Mouse (Mus musculus) E14TG2a.4 (cell line): ENCODE data around the gene Gclc.

Source experiments
- H3K27me3 ChIP-seq: 2 replicates; pipeline ENCODE4 v1.6.1; 2014; ENCODE audit warnings: low read length, control low read depth; ENCODE audit not compliant: insufficient read depth
- H3K36me3 ChIP-seq: 2 replicates; pipeline ENCODE4 v1.6.1; 2014; ENCODE audit warnings: low read length, control low read depth; ENCODE audit not compliant: insufficient read depth
- H3K4me1 ChIP-seq: replicated peaks from 2 replicates; pipeline ENCODE4 v1.6.1; 2014; ENCODE audit warnings: low read depth, low read length, control low read depth
- H3K4me3 ChIP-seq: replicated peaks from 2 replicates; pipeline ENCODE4 v1.5.1; 2014; ENCODE audit warnings: mild to moderate bottlenecking, low read length
- H3K9me3 ChIP-seq: 2 replicates; pipeline ENCODE4 v1.6.1; 2014; ENCODE audit warnings: low read length, control low read depth
- CTCF ChIP-seq: conservative IDR thresholded peaks from 2 replicates; pipeline ENCODE4 v1.5.1; 2014; ENCODE audit warnings: low read length
- NANOG ChIP-seq: IDR thresholded peaks from 2 replicates; pipeline ENCODE4 v1.6.1; 2014; ENCODE audit warnings: borderline replicate concordance, low read length, mixed read lengths
- POU5F1 ChIP-seq: IDR thresholded peaks from 2 replicates; pipeline ENCODE4 v1.6.1; 2014; ENCODE audit warnings: low read length, borderline replicate concordance

Gclc gene

GRCm38 (mm10) chr9:77754728-77755402 is 530 bp downstream of the Gclc start:
- Histone ChIP-seq H3K36me3 (peaks cover 31% of the 10 kb centered on the region), H3K27me3 (peaks cover 4% of the 10 kb centered on the region; the same call in 1 of the 2 replicates), H3K9me3 (peaks cover 8% of the 10 kb centered on the region; the same call in 1 of the 2 replicates), H3K4me1 (peaks cover 48% of the 10 kb centered on the region), H3K4me3 (peak overlapping the region; percentile 92)
- TF ChIP-seq POU5F1: no peak

- H3K9me3 ChIP-seq: peaks cover 8% of the 10 kb centered on the region; the same call in 1 of the 2 replicates
- no peak for TF ChIP-seq POU5F1
- TF ChIP-seq CTCF: no peak
- no peak for TF ChIP-seq NANOG
- H3K27me3 ChIP-seq: peaks cover 4% of the 10 kb centered on the region; the same call in 1 of the 2 replicates
- H3K36me3 ChIP-seq: peaks cover 32% of the 10 kb centered on the region
- H3K4me3 ChIP-seq: peak overlapping the region; percentile 92
- H3K4me1 ChIP-seq: peaks cover 49% of the 10 kb centered on the region
These were observed 1.1 kb downstream of the Gclc start for GRCm38 (mm10) chr9:77755403-77755784.

GRCm38 (mm10) chr9:77756076-77756475 is 1.7 kb downstream of the Gclc start:
- Histone ChIP-seq H3K4me3 (peak overlapping the region; percentile 92), H3K27me3 (peaks cover 4% of the 10 kb centered on the region; the same call in 1 of the 2 replicates), H3K9me3 (peaks cover 8% of the 10 kb centered on the region; the same call in 1 of the 2 replicates)

GRCm38 (mm10) chr9:77757331-77757730 is 3.0 kb downstream of the Gclc start:
- no peak for TF ChIP-seq POU5F1
- no peak for TF ChIP-seq NANOG
- no peak for TF ChIP-seq CTCF
- H3K36me3 ChIP-seq: peaks cover 34% of the 10 kb centered on the region
- H3K4me1 ChIP-seq: peaks cover 40% of the 10 kb centered on the region
- peaks cover 8% of the 10 kb centered on the region; the same call in 1 of the 2 replicates for H3K9me3 ChIP-seq
- H3K27me3 ChIP-seq: peaks cover 4% of the 10 kb centered on the region; the same call in 1 of the 2 replicates
- H3K4me3 ChIP-seq: no peak overlapping the region

More at GRCm38 (mm10) chr9:77756076-77756475, 1.7 kb downstream of the Gclc start:
- Histone ChIP-seq H3K36me3 (peaks cover 32% of the 10 kb centered on the region), H3K4me1 (peaks cover 48% of the 10 kb centered on the region)
- no peak for TF ChIP-seq NANOG
- TF ChIP-seq CTCF: peak; percentile 60
- no peak for TF ChIP-seq POU5F1

GRCm38 (mm10) chr9:77758481-77758880 is 4.1 kb downstream of the Gclc start:
- H3K9me3 ChIP-seq: peaks cover 8% of the 10 kb centered on the region; the same call in 1 of the 2 replicates
- no peaks in the 10 kb centered on the region for H3K27me3 ChIP-seq
- TF ChIP-seq POU5F1: no peak
- TF ChIP-seq CTCF: no peak
- TF ChIP-seq NANOG: no peak
- peaks cover 46% of the 10 kb centered on the region for H3K36me3 ChIP-seq
- H3K4me1 ChIP-seq: peaks cover 40% of the 10 kb centered on the region
- H3K4me3 ChIP-seq: no peak overlapping the region

GRCm38 (mm10) chr9:77759111-77759510 is 4.8 kb downstream of the Gclc start:
- Histone ChIP-seq H3K27me3 (no peaks in the 10 kb centered on the region), H3K4me3 (no peak overlapping the region), H3K36me3 (peaks cover 52% of the 10 kb centered on the region), H3K4me1 (peaks cover 38% of the 10 kb centered on the region), H3K9me3 (peaks cover 8% of the 10 kb centered on the region; the same call in 1 of the 2 replicates)
- TF ChIP-seq POU5F1 (no peak), CTCF (no peak), NANOG (no peak)

- Histone ChIP-seq H3K27me3 (no peaks in the 10 kb centered on the region), H3K4me3 (no peak overlapping the region), H3K9me3 (peaks cover 8% of the 10 kb centered on the region; the same call in 1 of the 2 replicates), H3K36me3 (peaks cover 58% of the 10 kb centered on the region), H3K4me1 (peaks cover 38% of the 10 kb centered on the region)
- TF ChIP-seq NANOG: no peak
- no peak for TF ChIP-seq POU5F1
- TF ChIP-seq CTCF: no peak
These were observed 5.4 kb downstream of the Gclc start for GRCm38 (mm10) chr9:77759756-77760155.

GRCm38 (mm10) chr9:77766218-77766617 is 11.9 kb downstream of the Gclc start:
- Histone ChIP-seq H3K4me1 (peaks cover 23% of the 10 kb centered on the region), H3K36me3 (peaks cover 78% of the 10 kb centered on the region), H3K4me3 (no peak overlapping the region), H3K27me3 (no peaks in the 10 kb centered on the region), H3K9me3 (no peaks in the 10 kb centered on the region)
- TF ChIP-seq CTCF (no peak), POU5F1 (no peak), NANOG (no peak)

- TF ChIP-seq POU5F1: no peak
- no peak for TF ChIP-seq CTCF
- no peak for TF ChIP-seq NANOG
- H3K27me3 ChIP-seq: no peaks in the 10 kb centered on the region
- H3K9me3 ChIP-seq: no peaks in the 10 kb centered on the region
- peaks cover 84% of the 10 kb centered on the region for H3K36me3 ChIP-seq
- H3K4me1 ChIP-seq: peaks cover 25% of the 10 kb centered on the region
- H3K4me3 ChIP-seq: no peak overlapping the region
These were observed 12.4 kb downstream of the Gclc start for GRCm38 (mm10) chr9:77766767-77767166.
